Mouse (Mus musculus): ENCODE data around the gene Cbs. TPM values are rescaled to one million over a fixed set of nuclear protein-coding genes. Genes with fewer than 3 reads are reported as not detected.
A peak's percentile ranks its signal among the peaks of the same experiment; 100 is the strongest.

Gene Cbs
- total RNA-seq (2014; fragmentation: Nextera tagmentation) (not detected in 2 replicates), total RNA-seq (2017) (2.4 TPM in 1 of 2 replicates, not detected in the other)

- ATAC-seq (replicated peaks; ENCODE audit: low FRiP score, low TSS enrichment, poor library complexity, severe bottlenecking): peak; percentile 67
Measured at GRCm38 (mm10) chr17:31636942-31637811, at the start of gene Cbs. Gene Cbs (minus strand): TSS chr17:31637238.

- no peak for ATAC-seq (replicated peaks; ENCODE audit: low FRiP score, low TSS enrichment, poor library complexity, severe bottlenecking)
Measured at GRCm38 (mm10) chr17:31686225-31686564, 49.2 kb upstream of the Cbs start.

- ATAC-seq (replicated peaks; ENCODE audit: low FRiP score, low TSS enrichment, poor library complexity, severe bottlenecking): peak; percentile 91
Measured at GRCm38 (mm10) chr17:31685514-31686224, 48.6 kb upstream of the Cbs start.

- no peak for ATAC-seq (replicated peaks; ENCODE audit: low FRiP score, low TSS enrichment, poor library complexity, severe bottlenecking)
Measured at GRCm38 (mm10) chr17:31680450-31680849, 43.4 kb upstream of the Cbs start.

- ATAC-seq (replicated peaks; ENCODE audit: low FRiP score, low TSS enrichment, poor library complexity, severe bottlenecking): no peak
Measured at GRCm38 (mm10) chr17:31677507-31677906, 40.5 kb upstream of the Cbs start, which contains the start of gene Cryaa. Gene Cryaa (plus strand): TSS chr17:31677807.

GRCm38 (mm10) chr17:31674426-31674825 is 37.4 kb upstream of the Cbs start:
- ATAC-seq (replicated peaks; ENCODE audit: low FRiP score, low TSS enrichment, poor library complexity, severe bottlenecking): no peak

- ATAC-seq (replicated peaks; ENCODE audit: low FRiP score, low TSS enrichment, poor library complexity, severe bottlenecking): no peak
Measured at GRCm38 (mm10) chr17:31672279-31672678, 35.2 kb upstream of the Cbs start.

- ATAC-seq (replicated peaks; ENCODE audit: low FRiP score, low TSS enrichment, poor library complexity, severe bottlenecking): no peak
Measured at GRCm38 (mm10) chr17:31671698-31672097, 34.7 kb upstream of the Cbs start.

GRCm38 (mm10) chr17:31670163-31670562 is 33.1 kb upstream of the Cbs start:
- no peak for ATAC-seq (replicated peaks; ENCODE audit: low FRiP score, low TSS enrichment, poor library complexity, severe bottlenecking)

GRCm38 (mm10) chr17:31668306-31668705 is 31.3 kb upstream of the Cbs start:
- ATAC-seq (replicated peaks; ENCODE audit: low FRiP score, low TSS enrichment, poor library complexity, severe bottlenecking): no peak

GRCm38 (mm10) chr17:31664760-31665159 is 27.7 kb upstream of the Cbs start:
- ATAC-seq (replicated peaks; ENCODE audit: low FRiP score, low TSS enrichment, poor library complexity, severe bottlenecking): peak; percentile 96

GRCm38 (mm10) chr17:31662855-31663254 is 25.8 kb upstream of the Cbs start:
- ATAC-seq (replicated peaks; ENCODE audit: low FRiP score, low TSS enrichment, poor library complexity, severe bottlenecking): no peak

GRCm38 (mm10) chr17:31660661-31661250 is 23.7 kb upstream of the Cbs start:
- no peak for ATAC-seq (replicated peaks; ENCODE audit: low FRiP score, low TSS enrichment, poor library complexity, severe bottlenecking)

- peak; percentile 98 for ATAC-seq (replicated peaks; ENCODE audit: low FRiP score, low TSS enrichment, poor library complexity, severe bottlenecking)
Measured at GRCm38 (mm10) chr17:31658468-31659185, 21.6 kb upstream of the Cbs start, which contains the start of gene U2af1. Gene U2af1 (minus strand): TSS chr17:31658892.

GRCm38 (mm10) chr17:31658136-31658467 is 21.1 kb upstream of the Cbs start:
- ATAC-seq (replicated peaks; ENCODE audit: low FRiP score, low TSS enrichment, poor library complexity, severe bottlenecking): no peak

- ATAC-seq (replicated peaks; ENCODE audit: low FRiP score, low TSS enrichment, poor library complexity, severe bottlenecking): no peak
Measured at GRCm38 (mm10) chr17:31657141-31657983, 20.3 kb upstream of the Cbs start.

GRCm38 (mm10) chr17:31656682-31657081 is 19.6 kb upstream of the Cbs start:
- ATAC-seq (replicated peaks; ENCODE audit: low FRiP score, low TSS enrichment, poor library complexity, severe bottlenecking): no peak

- ATAC-seq (replicated peaks; ENCODE audit: low FRiP score, low TSS enrichment, poor library complexity, severe bottlenecking): no peak
Measured at GRCm38 (mm10) chr17:31655366-31655765, 18.3 kb upstream of the Cbs start.

- no peak for ATAC-seq (replicated peaks; ENCODE audit: low FRiP score, low TSS enrichment, poor library complexity, severe bottlenecking)
Measured at GRCm38 (mm10) chr17:31653277-31653676, 16.2 kb upstream of the Cbs start.
